Mouse (Mus musculus) c-Kit-negative CD71-positive TER-119-positive erythroid progenitor cells, embryonic 14.5 days (primary cell): ENCODE results near the gene Arntl2.
"Not testable (repeated sequence)": the region's sequence is repeated elsewhere in the genome, so short reads cannot be mapped to it uniquely, and the experiment has no call there.

Experiments
- DNase-seq: peaks from one replicate; pipeline ENCODE4 v3.0.0-alpha.2; 2013; ENCODE audit warnings: low read depth, low spot score

The Arntl2 gene

GRCm38 (mm10) chr6:146848281-146848680 is 52.4 kb downstream of the Arntl2 start:
- DNase-seq: no peak

DNA sequence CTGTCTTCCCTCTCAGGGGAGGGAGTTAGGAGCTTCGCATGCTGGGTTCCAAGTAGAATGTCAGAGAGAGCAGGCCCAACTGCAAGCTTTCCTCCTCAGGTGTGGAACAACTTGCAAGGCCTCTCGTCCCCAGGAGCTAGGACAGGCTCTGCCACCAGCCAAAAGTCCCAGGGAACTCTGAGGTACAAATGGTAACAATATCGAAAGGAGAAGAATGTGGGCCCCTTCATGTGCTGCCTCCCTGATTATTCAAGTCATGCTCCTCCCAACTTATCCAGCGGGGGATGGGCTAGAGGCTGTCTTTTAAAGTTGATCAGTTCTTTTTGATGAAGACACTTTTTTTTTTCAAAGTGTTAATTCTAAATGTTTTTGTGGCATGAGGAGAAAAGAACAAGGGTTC is 54.2 kb downstream of the Arntl2 start, which contains the start of gene Smco2:
Smco2 (plus strand) TSS at position 55 of the 400 bp plus-strand sequence.
- no peak for DNase-seq

DNA sequence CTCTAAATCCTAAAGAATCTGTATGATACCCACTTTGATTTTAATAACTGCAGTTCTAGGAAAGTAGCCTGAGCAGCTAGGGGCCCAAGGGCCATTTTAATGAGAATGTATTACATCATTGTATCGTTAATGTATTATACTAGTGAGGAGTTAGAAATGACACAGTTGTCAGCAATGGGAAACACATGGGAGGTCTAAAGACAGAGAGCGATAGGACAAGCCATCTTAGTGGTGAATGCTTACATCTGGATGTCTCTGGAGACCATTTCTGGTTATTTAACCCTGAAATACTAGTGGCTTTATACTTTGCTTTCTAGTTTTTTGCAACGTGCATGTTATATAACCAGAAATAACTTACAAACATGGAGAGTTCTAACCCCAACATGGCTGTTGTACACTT is 56.1 kb downstream of the Arntl2 start:
- no peak for DNase-seq

DNA sequence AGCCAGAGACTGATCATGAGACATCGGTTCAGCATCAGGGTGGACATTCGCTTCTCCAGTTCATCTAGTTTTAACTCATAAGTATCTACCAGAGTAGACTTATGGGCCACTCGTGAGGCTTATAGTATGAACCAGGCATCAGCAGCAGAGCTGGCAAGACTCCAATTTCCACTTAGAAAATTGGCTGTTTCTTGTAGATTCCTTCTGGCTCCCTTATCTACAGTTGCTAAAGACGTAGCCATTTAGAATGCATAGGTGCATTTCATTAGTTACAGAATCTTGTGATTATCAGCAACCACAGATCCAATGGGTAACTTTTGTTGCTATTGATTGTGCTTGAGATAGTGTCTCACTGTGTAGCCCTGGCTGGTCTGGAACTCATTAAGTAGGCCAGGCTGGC is 56.9 kb downstream of the Arntl2 start:
- DNase-seq: no peak

DNA sequence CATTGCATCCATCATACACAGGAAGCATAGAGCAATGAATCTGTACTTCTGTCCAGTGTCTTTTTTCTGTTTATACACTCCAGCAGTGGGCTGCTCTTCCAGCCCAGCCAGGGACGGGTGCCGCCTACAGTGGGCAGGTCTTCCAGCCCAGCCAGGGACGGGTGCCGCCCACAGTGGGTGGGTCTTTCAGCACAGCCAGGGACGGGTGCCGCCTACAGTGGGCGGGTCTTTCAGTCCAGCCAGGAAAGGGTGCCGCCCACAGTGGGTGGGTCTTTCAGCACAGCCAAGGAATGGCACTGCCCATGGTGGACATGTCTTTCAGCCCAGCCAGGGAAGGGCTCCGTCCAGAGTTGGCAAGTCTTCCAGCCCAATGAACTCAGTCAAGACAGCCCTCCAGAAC is 59.3 kb downstream of the Arntl2 start:
- peak; percentile 74 for DNase-seq

DNA sequence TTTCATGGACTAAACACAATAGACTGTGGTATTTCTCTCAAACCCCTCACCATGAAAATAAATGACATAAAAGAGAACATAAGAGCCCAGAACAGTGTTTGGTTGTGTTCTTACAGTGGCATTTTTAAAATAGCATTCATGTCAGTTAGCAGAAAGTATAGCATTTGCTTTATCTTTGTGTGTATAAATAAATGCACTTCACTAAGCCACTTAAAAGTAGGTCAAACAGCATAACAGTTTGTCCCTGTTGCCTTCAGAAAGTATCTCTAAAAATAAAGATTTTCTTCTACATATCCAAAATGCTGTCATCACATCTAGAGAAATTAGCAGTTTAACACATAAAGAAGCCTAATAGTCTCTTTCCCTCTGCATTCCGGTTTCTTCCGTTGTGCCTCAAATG is 61.5 kb downstream of the Arntl2 start:
- DNase-seq: no peak

- DNase-seq: no peak
Observed at GRCm38 (mm10) chr6:146863154-146863553, 67.3 kb downstream of the Arntl2 start.

DNA sequence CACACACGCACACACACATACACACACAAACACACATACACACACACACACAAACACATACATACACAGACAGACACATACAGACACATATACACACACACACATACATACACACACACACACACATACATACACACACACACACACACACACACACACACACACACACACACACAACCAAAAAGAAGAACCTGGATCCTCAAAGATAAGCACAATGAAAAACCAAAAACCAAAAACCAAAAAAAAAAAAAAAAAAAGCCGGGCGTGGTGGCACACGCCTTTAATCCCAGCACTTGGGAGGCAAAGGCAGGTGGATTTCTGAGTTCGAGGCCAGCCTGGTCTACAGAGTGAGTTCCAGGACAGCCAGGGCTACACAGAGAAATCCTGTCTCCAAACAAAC is 68.5 kb downstream of the Arntl2 start:
- not testable (repeated sequence) for DNase-seq

DNA sequence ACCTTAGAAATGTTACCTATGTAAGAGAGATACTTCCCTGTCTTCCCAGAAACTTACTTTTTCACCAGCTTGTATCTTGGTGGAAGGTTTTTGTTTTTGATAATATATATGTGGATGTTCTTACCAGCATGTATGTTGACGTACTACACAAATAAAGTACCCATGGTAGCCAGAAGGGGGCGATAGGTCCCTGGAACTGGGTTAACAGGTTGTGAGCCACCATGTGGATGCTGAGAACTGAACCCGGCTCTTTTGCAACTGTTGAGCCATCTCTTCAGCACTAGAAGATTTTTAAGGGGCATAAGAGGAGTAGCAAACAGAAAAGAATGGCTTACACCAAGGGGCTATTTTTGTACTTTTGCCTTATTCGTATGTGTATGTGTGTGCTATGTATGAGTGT is 69.8 kb downstream of the Arntl2 start:
- no peak for DNase-seq

DNA sequence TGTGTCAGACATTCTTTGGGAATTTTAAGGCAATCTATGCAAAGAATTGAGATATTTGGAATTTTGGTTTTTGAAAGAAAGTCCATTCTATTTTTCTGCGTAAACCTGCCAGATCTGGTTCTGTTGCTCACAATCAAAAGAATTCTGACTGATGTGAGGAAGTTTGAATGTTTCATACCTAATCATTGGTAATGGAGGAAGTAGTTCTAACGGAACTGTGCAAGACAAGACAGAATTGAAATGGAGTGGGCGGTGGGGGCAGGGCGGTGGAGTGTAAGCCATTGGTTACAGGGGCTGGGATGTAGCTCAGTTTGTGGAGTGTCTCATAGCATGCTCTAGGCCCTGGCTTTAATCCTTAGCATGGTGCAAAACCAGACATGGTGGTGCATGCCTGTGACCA is 76.1 kb downstream of the Arntl2 start:
- DNase-seq: no peak

DNA sequence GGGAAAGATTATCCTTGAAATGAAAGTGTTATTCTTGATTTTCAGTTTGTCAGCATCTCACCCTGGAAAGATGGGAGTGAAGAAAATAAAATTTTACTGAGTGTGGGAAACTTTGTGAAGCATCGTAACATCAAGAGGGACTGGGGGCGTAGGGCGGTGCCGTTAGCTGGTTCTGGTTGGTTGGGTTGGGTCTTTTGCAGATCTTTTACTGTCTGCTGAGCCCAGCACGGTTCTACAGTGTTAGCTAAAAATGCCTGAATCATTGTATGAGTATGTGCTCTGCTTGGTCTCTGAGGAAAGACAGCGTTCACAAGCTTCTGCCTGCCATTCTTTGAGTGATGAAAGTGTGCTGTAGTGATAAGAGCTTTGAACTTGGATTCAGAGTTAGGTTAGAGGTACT is 78.6 kb downstream of the Arntl2 start:
- DNase-seq: no peak

- no peak for DNase-seq
Observed at GRCm38 (mm10) chr6:146876820-146877219, 81.0 kb downstream of the Arntl2 start.

- no peak for DNase-seq
Observed at GRCm38 (mm10) chr6:146877425-146878045, 81.7 kb downstream of the Arntl2 start.

DNA sequence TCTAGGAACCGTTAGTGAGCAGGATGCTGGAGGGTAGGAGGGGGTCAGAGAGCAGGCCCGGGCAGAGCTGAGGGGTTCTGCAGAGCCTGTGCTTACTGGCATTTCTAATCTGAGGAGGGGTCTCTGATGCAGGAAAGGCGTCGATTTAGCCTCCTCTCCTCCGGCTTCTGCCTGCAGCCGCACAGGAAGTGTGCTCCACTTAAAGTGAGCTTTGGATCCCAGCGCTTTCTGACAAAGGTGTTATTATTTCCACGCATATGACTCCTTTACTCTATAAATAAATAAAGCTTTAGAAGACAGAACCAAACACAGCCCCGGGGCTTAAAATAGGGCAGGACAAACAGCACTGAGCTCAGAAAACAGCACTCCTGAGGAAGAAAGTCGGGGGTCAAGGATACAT is 83.1 kb downstream of the Arntl2 start:
- no peak for DNase-seq

- no peak for DNase-seq
Observed at GRCm38 (mm10) chr6:146879856-146880255, 84.0 kb downstream of the Arntl2 start.

DNA sequence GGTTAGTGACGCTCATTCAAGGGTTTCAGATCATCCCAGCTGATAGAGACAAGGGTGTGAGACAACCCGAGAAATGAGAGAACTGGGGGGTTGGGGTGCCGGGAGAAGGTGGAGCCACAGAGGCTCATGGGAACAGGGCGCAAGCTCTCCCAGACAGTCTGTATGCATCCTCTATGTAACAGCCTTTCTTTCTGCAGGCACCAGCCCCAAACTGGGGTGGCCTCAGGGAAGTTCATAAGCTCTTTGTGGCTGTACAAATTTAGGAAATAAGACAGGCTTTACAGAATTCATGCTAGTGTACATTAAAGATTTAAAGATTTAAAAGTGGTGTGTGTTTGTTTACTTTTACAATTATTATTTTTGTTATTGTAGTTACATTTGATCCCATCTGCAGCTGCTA is 84.4 kb downstream of the Arntl2 start:
- no peak for DNase-seq

DNA sequence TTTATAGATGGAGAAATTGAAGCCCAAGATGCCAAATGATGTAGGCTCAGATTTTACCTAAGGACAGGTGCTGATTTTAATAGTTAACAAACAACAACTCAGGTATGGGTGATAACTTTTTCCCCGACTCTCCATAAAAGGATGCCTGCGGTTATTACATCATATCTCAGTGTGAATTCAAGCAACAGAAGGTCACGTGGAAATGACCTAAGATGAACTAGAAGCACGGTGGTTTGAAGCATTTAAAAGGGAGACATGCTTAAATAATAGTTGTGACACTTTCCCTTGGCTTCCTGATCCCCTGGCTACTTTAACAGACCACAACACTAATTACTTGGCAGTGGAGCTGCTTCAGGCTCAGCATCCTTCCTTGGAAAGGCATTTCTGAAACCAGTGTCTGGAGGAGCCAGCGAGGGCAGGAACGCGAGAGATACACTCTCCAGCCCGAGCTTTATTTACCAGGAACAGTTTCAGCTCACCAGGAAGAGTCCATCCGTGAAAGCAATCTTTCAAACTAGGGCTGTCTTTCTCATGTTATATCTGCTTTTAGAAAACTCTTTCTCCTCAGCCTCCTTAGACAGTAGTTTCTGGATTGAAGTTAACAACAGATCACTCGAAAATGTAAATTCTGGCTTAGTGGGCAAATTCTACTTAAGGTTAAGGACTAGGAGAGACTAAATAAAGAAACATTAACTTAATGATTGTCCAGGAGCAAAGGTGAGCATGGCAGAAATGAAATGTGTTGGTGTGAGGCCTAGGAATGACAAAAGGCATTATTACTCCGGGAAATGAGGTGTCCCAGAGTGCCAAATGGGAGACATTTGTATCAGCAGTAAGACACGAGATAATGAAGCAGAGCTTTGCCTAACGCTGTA is 86.3 kb downstream of the Arntl2 start:
- no peak for DNase-seq
